ENCODE assay signal across 16 mouse cellular contexts in genomic region chr9:98328415-98329176, GRCm38 (mm10). TPM values are rescaled to one million over a fixed set of nuclear protein-coding genes. Genes with fewer than 3 reads are reported as not detected.
A peak's percentile ranks its signal among the peaks of the same experiment; 100 is the strongest.
DNase-seq lines count a peak whose midpoint lies in the region; ATAC-seq and TF ChIP-seq lines count a peak whose summit lies in the region.
"Had no signal": no experiment of that assay in that cellular context is flagged by ENCODE, and none has a peak within 500 bp of the region (broad histone marks: within the 10 kb centered on the region; RNA-seq: fewer than 3 reads in every experiment).

No protein-coding gene starts in this region.

- H3K9ac ChIP-seq in forebrain, embryonic 14.5 days (ENCODE audit: low read length), result no peak overlapping the region
- H3K9ac ChIP-seq in kidney, embryonic 16.5 days (replicated peaks; ENCODE audit: low read length), result no peak overlapping the region
- no peak overlapping the region for H3K9ac ChIP-seq in midbrain, embryonic 15.5 days
- H3K9ac ChIP-seq: embryonic facial prominence, embryonic 12.5 days; heart, embryonic 12.5 days; hindbrain, embryonic 15.5 days; limb, embryonic 13.5 days had no signal

- H3K9me3 ChIP-seq in forebrain, embryonic 14.5 days (replicated peaks; ENCODE audit: control insufficient read depth, low read length), result no peaks in the 10 kb centered on the region
- H3K9me3 ChIP-seq in kidney, embryonic 16.5 days (ENCODE audit: low read length), result no peaks in the 10 kb centered on the region
- no peaks in the 10 kb centered on the region for H3K9me3 ChIP-seq in midbrain, embryonic 15.5 days
- no peaks in the 10 kb centered on the region for H3K9me3 ChIP-seq in hindbrain, embryonic 10.5 days
- H3K9me3 ChIP-seq: embryonic facial prominence, embryonic 12.5 days; heart, embryonic 12.5 days; hindbrain, embryonic 15.5 days; limb, embryonic 13.5 days; megakaryocyte, embryonic 14.5 days had no signal

- ATAC-seq in forebrain, embryonic 14.5 days, result peak; percentile 48; the same call in 1 of the 2 replicates
- ATAC-seq in kidney, embryonic 16.5 days (ENCODE audit: low FRiP score, low TSS enrichment), result peak; percentile 21; the same call in 1 of the 2 replicates
- ATAC-seq in midbrain, embryonic 15.5 days (replicated peaks), result 0 out of 2 replicates have a peak, but pooled peaks have one; percentile 20
- ATAC-seq in CD4-positive, CD25-positive, alpha-beta regulatory T cell, adult 4 months, result no peak
- ATAC-seq: intestine, postnatal 0 days had no signal

- TF ChIP-seq CTCF in gastrocnemius, adult 2 months (IDR thresholded peaks at IDR 0.05), result no peak

- no peak for DNase-seq in gastrocnemius, adult 2 months
- DNase-seq in gastrocnemius, postnatal 25 days, result no peak
- no peak for DNase-seq in forebrain, embryonic 14.5 days (ENCODE audit: low spot score)
- no peak for DNase-seq in urinary bladder, postnatal 36 days (ENCODE audit: low spot score in 2 of 2)
- no peak for DNase-seq in hindbrain, embryonic 10.5 days (ENCODE audit: low spot score)
- DNase-seq: adrenal gland, postnatal 25 days; B cell, adult 2 months had no signal

- peaks cover 7% of the 10 kb centered on the region for H3K4me1 ChIP-seq in forebrain, embryonic 14.5 days (ENCODE audit: control insufficient read depth, insufficient read depth, low read length)
- H3K4me1 ChIP-seq in kidney, embryonic 16.5 days (ENCODE audit: insufficient read depth, low read length), result peaks cover 15% of the 10 kb centered on the region
- H3K4me1 ChIP-seq in midbrain, embryonic 15.5 days, result peaks cover 10% of the 10 kb centered on the region
- peaks cover 16% of the 10 kb centered on the region for H3K4me1 ChIP-seq in hindbrain, embryonic 10.5 days (replicated peaks)

- 50% methylated on average over 10 of the region's 10 CpGs for WGBS in forebrain, embryonic 14.5 days
- WGBS in kidney, embryonic 16.5 days, result 79% methylated on average over 10 of the region's 10 CpGs
- WGBS in midbrain, embryonic 15.5 days, result 56% methylated on average over 10 of the region's 10 CpGs
- 71% methylated on average over 10 of the region's 10 CpGs for WGBS in hindbrain, embryonic 10.5 days

- H3K4me3 ChIP-seq in gastrocnemius, adult 2 months, result no peak overlapping the region
- H3K4me3 ChIP-seq in forebrain, embryonic 14.5 days (ENCODE audit: low read depth, low read length), result no peak overlapping the region
- H3K4me3 ChIP-seq in kidney, embryonic 16.5 days (ENCODE audit: low read length), result no peak overlapping the region
- no peak overlapping the region for H3K4me3 ChIP-seq in midbrain, embryonic 15.5 days
- no peak overlapping the region for H3K4me3 ChIP-seq in hindbrain, embryonic 10.5 days
- H3K4me3 ChIP-seq: embryonic facial prominence, embryonic 12.5 days; heart, embryonic 12.5 days; hindbrain, embryonic 15.5 days; limb, embryonic 13.5 days; megakaryocyte, embryonic 14.5 days had no signal

- H3K27ac ChIP-seq in gastrocnemius, adult 2 months, result peak overlapping the region; percentile 1; the same call in 1 of the 2 replicates
- H3K27ac ChIP-seq in forebrain, embryonic 14.5 days (ENCODE audit: low read depth, low read length), result no peak overlapping the region
- no peak overlapping the region for H3K27ac ChIP-seq in kidney, embryonic 16.5 days (ENCODE audit: low read length)
- H3K27ac ChIP-seq in midbrain, embryonic 15.5 days, result no peak overlapping the region
- no peak overlapping the region for H3K27ac ChIP-seq in hindbrain, embryonic 10.5 days
- H3K27ac ChIP-seq: embryonic facial prominence, embryonic 12.5 days; hindbrain, embryonic 15.5 days had no signal

- no peak overlapping the region for H3K4me2 ChIP-seq in forebrain, embryonic 14.5 days (ENCODE audit: low read length)
- no peak overlapping the region for H3K4me2 ChIP-seq in kidney, embryonic 16.5 days (replicated peaks; ENCODE audit: low read depth, low read length)
- no peak overlapping the region for H3K4me2 ChIP-seq in midbrain, embryonic 15.5 days
- H3K4me2 ChIP-seq: heart, embryonic 12.5 days had no signal

- no peaks in the 10 kb centered on the region for H3K36me3 ChIP-seq in forebrain, embryonic 14.5 days (ENCODE audit: control insufficient read depth, insufficient read depth, low read length)
- H3K36me3 ChIP-seq in kidney, embryonic 16.5 days (ENCODE audit: insufficient read depth, low read length), result no peaks in the 10 kb centered on the region
- no peaks in the 10 kb centered on the region for H3K36me3 ChIP-seq in midbrain, embryonic 15.5 days (replicated peaks)
- H3K36me3 ChIP-seq in hindbrain, embryonic 10.5 days, result no peaks in the 10 kb centered on the region
- H3K36me3 ChIP-seq: embryonic facial prominence, embryonic 12.5 days; heart, embryonic 12.5 days; hindbrain, embryonic 15.5 days; limb, embryonic 13.5 days had no signal

- intact Hi-C loops in gastrocnemius, adult 2 months (cut with DNase I), result no loop called here

- no peaks in the 10 kb centered on the region for H3K27me3 ChIP-seq in forebrain, embryonic 14.5 days (replicated peaks; ENCODE audit: control insufficient read depth, insufficient read depth, low read length)
- no peaks in the 10 kb centered on the region for H3K27me3 ChIP-seq in kidney, embryonic 16.5 days (ENCODE audit: insufficient read depth, low read length)
- no peaks in the 10 kb centered on the region for H3K27me3 ChIP-seq in midbrain, embryonic 15.5 days (replicated peaks)
- 0 out of 2 replicates have a peak, but pooled peaks cover 4% of the 10 kb centered on the region for H3K27me3 ChIP-seq in hindbrain, embryonic 10.5 days (ENCODE audit: insufficient read depth, poor library complexity, severe bottlenecking)
- H3K27me3 ChIP-seq: embryonic facial prominence, embryonic 12.5 days; heart, embryonic 12.5 days; hindbrain, embryonic 15.5 days; limb, embryonic 13.5 days; megakaryocyte, embryonic 14.5 days had no signal

RNA-seq across cellular contexts. Expression of gene Nmnat3, which starts 41.4 kb away (rescaled TPM):
- 10 to 100 TPM; 12.0 to 12.5 TPM for total RNA-seq in gastrocnemius, adult 2 months (2021)
- total RNA-seq in gastrocnemius, postnatal 25 days (2021), result 10 to 100 TPM; 12.1 to 12.9 TPM
- 2.5 and 2.8 TPM in 2 replicates for polyA plus RNA-seq in forebrain, embryonic 14.5 days (2014; fragmentation: Nextera tagmentation; extraction: Ambion mirVana)
- polyA plus RNA-seq in kidney, embryonic 16.5 days (2015; fragmentation: Nextera tagmentation; extraction: Ambion mirVana), result 12.2 and 12.4 TPM in 2 replicates
- polyA plus RNA-seq in midbrain, embryonic 15.5 days (2015; fragmentation: Nextera tagmentation; extraction: Ambion mirVana), result 0.84 and 1.5 TPM in 2 replicates
- polyA plus RNA-seq in CD4-positive, CD25-positive, alpha-beta regulatory T cell, adult 4 months (2017; shearing (Covaris generic)), result 10 to 100 TPM; 15.7 to 27.0 TPM
- polyA plus RNA-seq in hindbrain, embryonic 10.5 days (2016; fragmentation: Nextera tagmentation; extraction: Ambion mirVana), result 2.0 and 2.3 TPM in 2 replicates
